Mouse (Mus musculus): ENCODE results near the gene Thsd4. TPM values are rescaled to one million over a fixed set of nuclear protein-coding genes. Genes with fewer than 3 reads are reported as not detected.
A peak's percentile ranks its signal among the peaks of the same experiment; 100 is the strongest.

The Thsd4 gene
- polyA plus RNA-seq, 1 experiment from 2014 or later = 3.4 TPM

GRCm38 (mm10) chr9:60234233-60235115, 287.4 kb downstream of the Thsd4 start:
- Histone ChIP-seq H3K36me3 (ENCODE audit: insufficient read depth, low read length) (no peaks in the 10 kb centered on the region), H3K27me3 (replicated peaks; ENCODE audit: insufficient read depth, low read length) (no peaks in the 10 kb centered on the region), H3K27ac (ENCODE audit: low read length) (no peak overlapping the region), H3K9me3 (ENCODE audit: low read length) (no peaks in the 10 kb centered on the region), H3K4me2 (replicated peaks; ENCODE audit: low read depth, low read length) (no peak overlapping the region), H3K4me3 (ENCODE audit: low read depth, low read length) (no peak overlapping the region), H3K9ac (replicated peaks; ENCODE audit: low read depth) (no peak overlapping the region), H3K4me1 (ENCODE audit: insufficient read depth, low read depth, low read length) (no peaks in the 10 kb centered on the region)
- TF ChIP-seq CTCF (IDR thresholded peaks at IDR 0.05) = no peak
- TF ChIP-seq EP300 (IDR thresholded peaks at IDR 0.05) = no peak
- 31% methylated on average over 8 of the region's 8 CpGs for WGBS
- ATAC-seq (peak; percentile 67; the same call in 1 of the 2 replicates), DNase-seq (ENCODE audit: low spot score) (peak; percentile 24)

- Histone ChIP-seq H3K9me3 (ENCODE audit: low read length) (no peaks in the 10 kb centered on the region), H3K4me1 (ENCODE audit: insufficient read depth, low read depth, low read length) (no peaks in the 10 kb centered on the region), H3K4me2 (replicated peaks; ENCODE audit: low read depth, low read length) (no peak overlapping the region), H3K4me3 (ENCODE audit: low read depth, low read length) (no peak overlapping the region), H3K27me3 (replicated peaks; ENCODE audit: insufficient read depth, low read length) (no peaks in the 10 kb centered on the region), H3K36me3 (ENCODE audit: insufficient read depth, low read length) (no peaks in the 10 kb centered on the region), H3K9ac (replicated peaks; ENCODE audit: low read depth) (no peak overlapping the region), H3K27ac (ENCODE audit: low read length) (no peak overlapping the region)
- peak; percentile 43 for DNase-seq (ENCODE audit: low spot score)
- TF ChIP-seq CTCF (IDR thresholded peaks at IDR 0.05) (no peak), EP300 (IDR thresholded peaks at IDR 0.05) (no peak)
- 72% methylated on average over 9 of the region's 9 CpGs for WGBS
- ATAC-seq = peak; percentile 32
Observed at GRCm38 (mm10) chr9:60231981-60232881, 289.6 kb downstream of the Thsd4 start.

GRCm38 (mm10) chr9:60229496-60229895, 292.4 kb downstream of the Thsd4 start:
- no peaks in the 10 kb centered on the region for H3K36me3 ChIP-seq (ENCODE audit: insufficient read depth, low read length)

GRCm38 (mm10) chr9:60227727-60228126, 294.1 kb downstream of the Thsd4 start:
- no peak overlapping the region for H3K9ac ChIP-seq (replicated peaks; ENCODE audit: low read depth)
- no peak overlapping the region for H3K4me2 ChIP-seq (replicated peaks; ENCODE audit: low read depth, low read length)
- TF ChIP-seq CTCF (IDR thresholded peaks at IDR 0.05) (no peak), EP300 (IDR thresholded peaks at IDR 0.05) (no peak)
- DNase-seq (ENCODE audit: low spot score) (no peak), ATAC-seq (no peak)
- no peak overlapping the region for H3K4me3 ChIP-seq (ENCODE audit: low read depth, low read length)
- WGBS = 57% methylated on average over 7 of the region's 7 CpGs
- H3K36me3 ChIP-seq (ENCODE audit: insufficient read depth, low read length) = no peaks in the 10 kb centered on the region
- H3K9me3 ChIP-seq (ENCODE audit: low read length) = no peaks in the 10 kb centered on the region
- no peaks in the 10 kb centered on the region for H3K4me1 ChIP-seq (ENCODE audit: insufficient read depth, low read depth, low read length)
- no peaks in the 10 kb centered on the region for H3K27me3 ChIP-seq (replicated peaks; ENCODE audit: insufficient read depth, low read length)
- no peak overlapping the region for H3K27ac ChIP-seq (ENCODE audit: low read length)

More at GRCm38 (mm10) chr9:60229496-60229895, 292.4 kb downstream of the Thsd4 start:
- H3K4me3 ChIP-seq (ENCODE audit: low read depth, low read length) = no peak overlapping the region
- DNase-seq (ENCODE audit: low spot score) (no peak), ATAC-seq (no peak)
- no peak overlapping the region for H3K4me2 ChIP-seq (replicated peaks; ENCODE audit: low read depth, low read length)
- H3K9ac ChIP-seq (replicated peaks; ENCODE audit: low read depth) = no peak overlapping the region
- H3K27me3 ChIP-seq (replicated peaks; ENCODE audit: insufficient read depth, low read length) = no peaks in the 10 kb centered on the region
- TF ChIP-seq CTCF (IDR thresholded peaks at IDR 0.05) (no peak), EP300 (IDR thresholded peaks at IDR 0.05) (no peak)
- no peaks in the 10 kb centered on the region for H3K9me3 ChIP-seq (ENCODE audit: low read length)
- 68% methylated on average over 4 of the region's 4 CpGs for WGBS
- no peak overlapping the region for H3K27ac ChIP-seq (ENCODE audit: low read length)
- H3K4me1 ChIP-seq (ENCODE audit: insufficient read depth, low read depth, low read length) = no peaks in the 10 kb centered on the region

GRCm38 (mm10) chr9:60226679-60227078, 295.2 kb downstream of the Thsd4 start:
- Histone ChIP-seq H3K36me3 (ENCODE audit: insufficient read depth, low read length) (no peaks in the 10 kb centered on the region), H3K4me3 (ENCODE audit: low read depth, low read length) (no peak overlapping the region), H3K9ac (replicated peaks; ENCODE audit: low read depth) (no peak overlapping the region), H3K27ac (ENCODE audit: low read length) (no peak overlapping the region), H3K4me2 (replicated peaks; ENCODE audit: low read depth, low read length) (no peak overlapping the region), H3K9me3 (ENCODE audit: low read length) (no peaks in the 10 kb centered on the region), H3K27me3 (replicated peaks; ENCODE audit: insufficient read depth, low read length) (no peaks in the 10 kb centered on the region), H3K4me1 (ENCODE audit: insufficient read depth, low read depth, low read length) (no peaks in the 10 kb centered on the region)
- TF ChIP-seq EP300 (IDR thresholded peaks at IDR 0.05) = no peak
- no peak for TF ChIP-seq CTCF (IDR thresholded peaks at IDR 0.05)
- no peak for ATAC-seq
- WGBS = 69% methylated on average over 4 of the region's 4 CpGs
- DNase-seq (ENCODE audit: low spot score) = no peak

GRCm38 (mm10) chr9:60226155-60226554, 295.7 kb downstream of the Thsd4 start:
- Histone ChIP-seq H3K27me3 (replicated peaks; ENCODE audit: insufficient read depth, low read length) (no peaks in the 10 kb centered on the region), H3K9me3 (ENCODE audit: low read length) (no peaks in the 10 kb centered on the region), H3K36me3 (ENCODE audit: insufficient read depth, low read length) (no peaks in the 10 kb centered on the region), H3K4me2 (replicated peaks; ENCODE audit: low read depth, low read length) (no peak overlapping the region), H3K4me1 (ENCODE audit: insufficient read depth, low read depth, low read length) (no peaks in the 10 kb centered on the region), H3K4me3 (ENCODE audit: low read depth, low read length) (no peak overlapping the region), H3K9ac (replicated peaks; ENCODE audit: low read depth) (no peak overlapping the region), H3K27ac (ENCODE audit: low read length) (no peak overlapping the region)
- TF ChIP-seq EP300 (IDR thresholded peaks at IDR 0.05) (no peak), CTCF (IDR thresholded peaks at IDR 0.05) (no peak)
- DNase-seq (ENCODE audit: low spot score) (no peak), ATAC-seq (no peak)
- WGBS = 60% methylated on average over 14 of the region's 14 CpGs
